Mouse (Mus musculus) heart, adult 2 months (tissue): ENCODE results near the gene Lrrc75a. TPM values are rescaled to one million over a fixed set of nuclear protein-coding genes. Genes with fewer than 3 reads are reported as not detected.

Experiments used
- DNase-seq, 2 experiments: peaks; one replicate each; pipeline ENCODE4 v3.0.0; 2021
- H3K27ac ChIP-seq: fragments of 200-600 bp; 2 replicates; pipeline ENCODE4 v1.8.1; 2022
- H3K27me3 ChIP-seq: fragments of 200-500 bp; 2 replicates; pipeline ENCODE4 v1.6.1; 2012; ENCODE audit warnings: mild to moderate bottlenecking, low read length, inconsistent platforms, mixed read lengths; ENCODE audit not compliant: control insufficient read depth, insufficient read depth
- H3K36me3 ChIP-seq: fragments of 200-500 bp; 2 replicates; pipeline ENCODE4 v1.6.1; 2012; ENCODE audit warnings: low read length, inconsistent platforms; ENCODE audit not compliant: control insufficient read depth, insufficient read depth
- H3K4me1 ChIP-seq: fragments of 200-500 bp; 2 replicates; pipeline ENCODE4 v1.6.1; 2011; ENCODE audit warnings: low read length; ENCODE audit not compliant: control insufficient read depth, insufficient read depth
- H3K4me3 ChIP-seq: fragments of 200-600 bp; 2 replicates; pipeline ENCODE4 v1.8.1; 2022
- H3K79me2 ChIP-seq: fragments of 200-500 bp; replicated peaks from 2 replicates; pipeline ENCODE4 v1.6.1; 2012; ENCODE audit warnings: mild to moderate bottlenecking, inconsistent platforms, low read length, moderate library complexity, mixed read lengths; ENCODE audit not compliant: control insufficient read depth, insufficient read depth
- H3K9ac ChIP-seq: fragments of 200-500 bp; 2 replicates; pipeline ENCODE4 v1.6.1; 2012; ENCODE audit warnings: low read depth, mild to moderate bottlenecking, control low read depth, inconsistent platforms, low read length, mixed read lengths
- CTCF ChIP-seq: fragments of 200-600 bp; IDR thresholded peaks from 2 replicates; pipeline ENCODE4 v1.8.1; 2022; ENCODE audit warnings: antibody characterized with exemption, mild to moderate bottlenecking, moderate library complexity
- EP300 ChIP-seq: fragments of 200-500 bp; IDR thresholded peaks from 2 replicates; pipeline ENCODE4 v1.6.1; 2011; ENCODE audit warnings: low read depth, low read length, control low read depth; ENCODE audit not compliant: insufficient read depth
- POLR2A ChIP-seq: fragments of 200-500 bp; IDR thresholded peaks from 2 replicates; pipeline ENCODE4 v1.6.1; 2011; ENCODE audit warnings: mild to moderate bottlenecking, low read depth, low read length, control low read depth; ENCODE audit not compliant: insufficient read depth
- WGBS: fragments of 180-500 bp; shearing (Covaris S2); methylation state at CpG from one replicate; pipeline ENCODE4 v1.1.7; 2018; 5-methylcytosine and 5-hydroxymethylcytosine counted together
- intact Hi-C: fragments of 180-260 bp; cut with DNase I; formaldehyde crosslinking; loops from one replicate; pipeline ENCODE4 v1.15.1; 2025
- polyA plus RNA-seq: library from polyadenylated mRNA; depleted of rRNA; stranded (reverse); fragments of >200 nt; gene quantifications from 2 replicates; pipeline ENCODE4 v1.2.3, GENCODE M21; 2012
- total RNA-seq, 2 experiments: library from RNA; stranded (reverse); gene quantifications; 2 replicates each; pipeline ENCODE4 v1.2.3; 2021

The Lrrc75a gene
- total and polyA plus RNA-seq, 3 experiments: 3.3 to 6.2 (median 4.2) TPM

- Histone ChIP-seq H3K4me1 (no peaks in the 10 kb centered on the region; the same call in 1 of the 2 replicates), H3K4me3 (no peak overlapping the region), H3K27ac (no peak overlapping the region), H3K36me3 (no peaks in the 10 kb centered on the region), H3K27me3 (no peaks in the 10 kb centered on the region), H3K79me2 (no peaks in the 10 kb centered on the region), H3K9ac (no peak overlapping the region)
- 84% methylated on average over 5 of the region's 5 CpGs for WGBS
- no peak for DNase-seq
- TF ChIP-seq CTCF (no peak), EP300 (no peak), POLR2A (no peak)
- intact Hi-C loops: no loop called here
Measured at GRCm38 (mm10) chr11:62587034-62587433, 61.3 kb downstream of the Lrrc75a start.

- Histone ChIP-seq H3K79me2 (no peaks in the 10 kb centered on the region), H3K4me1 (no peaks in the 10 kb centered on the region; the same call in 1 of the 2 replicates), H3K27me3 (no peaks in the 10 kb centered on the region), H3K4me3 (no peak overlapping the region), H3K27ac (no peak overlapping the region), H3K9ac (no peak overlapping the region), H3K36me3 (no peaks in the 10 kb centered on the region)
- TF ChIP-seq POLR2A (no peak), EP300 (no peak), CTCF (no peak)
- WGBS: 74% methylated on average over 9 of the region's 9 CpGs
- DNase-seq: no peak
- intact Hi-C loops: no loop called here
Measured at GRCm38 (mm10) chr11:62584671-62585206, 63.6 kb downstream of the Lrrc75a start.

DNA sequence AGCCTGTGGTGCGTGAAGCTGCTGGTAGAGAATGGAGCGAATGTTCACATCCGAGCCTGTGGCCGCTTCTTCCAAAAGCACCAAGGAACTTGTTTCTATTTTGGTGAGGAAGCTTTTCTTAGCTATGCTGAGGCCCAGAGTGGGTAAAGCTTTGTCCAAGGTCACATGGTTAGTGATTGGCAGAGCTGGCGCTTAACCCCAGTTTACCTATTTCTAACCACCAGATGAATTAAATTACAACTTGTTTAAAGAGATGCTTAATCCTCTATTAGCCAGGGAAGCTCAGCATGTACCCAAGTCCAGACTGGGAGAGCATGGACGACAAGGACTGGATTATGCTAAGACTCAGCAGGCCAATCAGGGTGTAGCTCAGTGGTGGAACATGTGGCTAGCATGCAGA lies 65.3 kb downstream of the Lrrc75a start:
- H3K4me1 ChIP-seq: no peaks in the 10 kb centered on the region; the same call in 1 of the 2 replicates
- no peaks in the 10 kb centered on the region for H3K27me3 ChIP-seq
- DNase-seq: no peak
- H3K4me3 ChIP-seq: peak overlapping the region; percentile 36
- intact Hi-C loops: no loop called here
- peak overlapping the region; percentile 56 for H3K27ac ChIP-seq
- H3K9ac ChIP-seq: peak overlapping the region; percentile 58
- WGBS: 58% methylated on average over 6 of the region's 6 CpGs
- no peaks in the 10 kb centered on the region for H3K36me3 ChIP-seq
- TF ChIP-seq EP300: no peak
- TF ChIP-seq CTCF: no peak
- no peak for TF ChIP-seq POLR2A
- H3K79me2 ChIP-seq: no peaks in the 10 kb centered on the region

- intact Hi-C loops: loop anchor here (5.0 kb wide), 1 partner anchor 39 kb away; the partner anchor contains the start of gene Cenpv
- Histone ChIP-seq H3K27me3 (no peaks in the 10 kb centered on the region), H3K27ac (peak overlapping the region; percentile 67), H3K4me1 (no peaks in the 10 kb centered on the region), H3K4me3 (peak overlapping the region; percentile 54), H3K79me2 (no peaks in the 10 kb centered on the region), H3K36me3 (no peaks in the 10 kb centered on the region), H3K9ac (peak overlapping the region; percentile 2; the same call in 1 of the 2 replicates)
- no peak for TF ChIP-seq POLR2A
- WGBS: 54% methylated on average over 16 of the region's 16 CpGs
- peak; percentile 62 to 73 for DNase-seq
Measured at GRCm38 (mm10) chr11:62576530-62577152, 71.7 kb downstream of the Lrrc75a start.

DNA sequence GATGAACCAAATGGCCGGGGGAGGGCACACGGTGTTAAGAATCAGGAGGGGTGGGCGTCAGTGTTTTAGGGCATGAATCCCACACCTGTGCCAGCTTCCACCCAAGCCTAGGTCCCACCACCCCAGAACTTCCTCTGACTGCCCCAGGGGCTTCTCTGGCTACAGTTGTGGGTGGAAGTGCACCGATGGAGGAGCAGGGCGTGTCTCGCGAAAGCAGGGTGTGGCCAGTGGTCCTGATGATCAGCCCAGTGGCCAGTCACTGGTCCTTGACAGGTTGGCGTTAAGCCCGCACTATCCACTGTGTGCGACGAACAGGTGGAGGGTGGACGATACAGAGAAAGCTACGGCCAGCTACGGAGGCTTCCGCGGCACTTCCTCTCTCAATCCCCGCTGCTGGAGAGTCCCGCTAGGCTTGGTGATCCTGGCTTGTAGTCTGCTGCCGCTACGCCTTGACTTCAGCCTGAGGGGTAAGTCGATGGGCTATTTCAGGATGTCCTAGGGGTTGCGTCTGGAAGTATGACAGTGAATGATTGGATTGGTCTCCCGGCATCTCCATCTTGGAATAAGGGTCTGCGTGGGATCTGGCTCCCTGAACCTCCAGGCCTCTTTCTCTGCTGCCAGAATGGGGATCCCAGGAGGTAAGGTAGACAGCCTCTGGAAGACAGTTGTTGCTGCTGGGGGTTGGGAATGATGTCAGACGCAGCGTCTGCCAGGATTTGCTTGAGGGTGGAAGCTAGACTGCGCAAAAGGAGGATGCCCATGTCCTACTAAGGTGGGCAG lies 72.5 kb downstream of the Lrrc75a start:
- Histone ChIP-seq H3K4me1 (no peaks in the 10 kb centered on the region), H3K4me3 (peak overlapping the region; percentile 54), H3K36me3 (no peaks in the 10 kb centered on the region), H3K27ac (peak overlapping the region; percentile 67), H3K79me2 (no peaks in the 10 kb centered on the region), H3K27me3 (no peaks in the 10 kb centered on the region), H3K9ac (peak overlapping the region; percentile 52)
- TF ChIP-seq POLR2A (no peak), EP300 (no peak), CTCF (no peak; the same call in 1 of the 2 replicates)
- intact Hi-C loops: loop anchor here (1.0 to 5.0 kb wide), 2 partner anchors 39 to 180 kb away; partner anchors contain the start of gene Cenpv
- peak; percentile 60 to 65 for DNase-seq
- WGBS: 5% methylated on average over 27 of the region's 27 CpGs

GRCm38 (mm10) chr11:62575297-62575658 lies 73.0 kb downstream of the Lrrc75a start:
- Histone ChIP-seq H3K79me2 (no peaks in the 10 kb centered on the region), H3K36me3 (no peaks in the 10 kb centered on the region), H3K27ac (peak overlapping the region; percentile 67), H3K4me1 (no peaks in the 10 kb centered on the region), H3K27me3 (no peaks in the 10 kb centered on the region), H3K4me3 (peak overlapping the region; percentile 54), H3K9ac (peak overlapping the region; percentile 52)
- DNase-seq: peak; percentile 86 to 92
- intact Hi-C loops: loop anchor here (1.0 to 5.0 kb wide), 2 partner anchors 38 to 179 kb away; partner anchors contain the start of gene Cenpv
- WGBS: 0% methylated on average over 9 of the region's 9 CpGs
- TF ChIP-seq EP300 (peak; percentile 79; the same call in 1 of the 2 replicates), CTCF (peak; percentile 95), POLR2A (no peak)
